Mouse (Mus musculus): ENCODE measurements around the gene Gramd1c.

The Gramd1c gene

DNA sequence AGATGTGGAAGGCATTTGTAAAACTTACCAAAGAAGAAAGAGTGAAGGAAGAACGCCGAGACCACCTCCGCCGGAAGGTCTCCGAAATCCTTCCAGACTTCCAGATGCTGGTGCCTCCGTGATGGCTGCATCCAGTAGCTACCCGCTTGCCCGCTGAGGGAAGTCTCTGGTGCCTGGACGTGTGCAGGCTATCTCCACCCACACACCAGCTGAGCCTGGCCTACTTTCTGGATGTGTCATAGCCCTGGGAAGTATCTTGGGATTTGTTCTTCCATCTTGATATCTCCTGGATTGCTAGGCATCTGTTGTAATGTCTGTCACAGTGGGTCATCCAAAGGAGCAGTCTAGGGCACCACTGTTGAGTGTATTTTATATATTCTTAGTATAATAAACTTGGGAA, 99.9 kb downstream of the Gramd1c start:
- DNase-seq (ENCODE audit: low spot score): no peak

GRCm38 (mm10) chr16:43958038-43958437, 105.1 kb downstream of the Gramd1c start:
- DNase-seq (ENCODE audit: low spot score): no peak

DNA sequence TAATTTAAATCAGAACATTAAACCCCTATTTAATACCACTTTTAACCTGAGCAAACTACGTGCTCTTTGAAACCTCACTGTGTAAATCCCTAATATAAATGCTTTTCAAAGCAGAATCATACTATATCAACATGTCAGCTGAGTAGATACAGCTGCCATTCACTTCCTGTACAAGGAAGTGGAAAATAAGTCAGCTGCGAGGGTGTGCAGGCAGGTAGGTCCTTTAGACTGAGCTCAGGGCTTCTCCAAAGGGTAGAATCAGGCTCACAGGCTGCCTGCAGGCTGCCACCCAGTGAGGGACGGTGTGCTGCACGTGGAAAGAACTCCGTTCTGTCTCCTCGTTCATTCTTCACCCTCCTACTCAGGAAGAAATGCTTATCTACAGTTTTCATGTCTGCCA, 108.2 kb downstream of the Gramd1c start:
- DNase-seq (ENCODE audit: low spot score): no peak

DNA sequence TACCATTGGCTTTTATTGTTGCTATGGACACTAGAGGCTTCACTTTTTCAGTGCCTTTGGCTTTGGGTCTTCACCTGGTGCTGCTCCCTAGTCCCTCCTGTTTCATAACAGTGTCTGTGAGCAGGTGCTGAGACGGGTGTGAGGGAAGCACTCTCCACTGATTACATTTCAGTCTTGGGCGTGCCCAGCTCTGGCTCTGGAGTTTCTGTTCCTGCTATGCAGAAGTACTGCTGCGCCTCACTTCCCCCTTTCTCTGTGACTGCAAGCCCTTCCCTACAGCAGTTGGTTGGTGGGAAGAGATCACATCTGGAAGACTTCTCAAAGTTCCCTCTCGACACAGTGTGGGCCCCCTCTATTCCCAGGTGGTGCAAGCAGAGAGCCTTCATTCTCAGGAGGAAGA, 111.6 kb downstream of the Gramd1c start:
- DNase-seq (ENCODE audit: low spot score): no peak

- DNase-seq (ENCODE audit: low spot score): no peak
Observed at GRCm38 (mm10) chr16:43945869-43946268, 117.3 kb downstream of the Gramd1c start.

DNA sequence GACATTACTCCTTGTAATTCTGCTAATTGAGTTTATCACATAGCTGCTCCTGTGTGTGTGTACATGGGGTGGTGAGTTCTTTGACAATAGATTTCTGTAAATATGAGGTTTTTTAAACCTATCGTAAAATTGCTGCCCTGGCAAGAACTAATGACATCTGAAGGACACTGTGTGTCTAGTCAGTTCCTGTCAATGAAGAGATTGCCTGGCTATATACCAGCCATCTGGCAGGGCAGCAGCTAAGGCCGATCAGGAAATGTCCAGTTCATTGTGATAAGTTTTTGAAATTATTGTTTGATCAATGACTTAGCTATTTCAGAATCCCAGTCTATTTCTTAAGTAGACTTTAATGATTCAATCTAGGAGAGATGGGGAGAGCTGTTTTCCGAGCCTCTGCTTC, 117.8 kb downstream of the Gramd1c start:
- DNase-seq (ENCODE audit: low spot score): no peak

GRCm38 (mm10) chr16:43940846-43941245, 122.3 kb downstream of the Gramd1c start:
- DNase-seq (ENCODE audit: low spot score): no peak

DNA sequence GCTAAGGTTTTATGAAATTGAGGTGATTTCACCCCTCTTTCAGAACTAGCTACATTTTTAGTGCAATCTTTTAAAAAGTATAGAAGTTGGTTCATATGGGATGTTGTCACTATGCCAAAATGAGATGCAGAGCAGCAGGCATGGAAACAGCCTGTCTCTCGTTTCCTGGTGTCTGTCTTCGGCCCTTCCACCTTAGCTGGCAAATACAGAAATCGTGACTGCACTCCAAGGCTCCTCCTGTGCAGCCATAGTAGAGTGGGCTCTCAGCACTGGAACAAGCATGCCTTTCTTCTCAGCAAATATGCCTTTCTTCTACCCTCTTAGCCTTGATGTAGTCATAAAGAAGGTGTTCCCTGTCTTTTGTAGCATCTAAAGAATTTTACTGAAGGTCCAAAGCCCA, 127.3 kb downstream of the Gramd1c start:
- DNase-seq (ENCODE audit: low spot score): no peak

DNA sequence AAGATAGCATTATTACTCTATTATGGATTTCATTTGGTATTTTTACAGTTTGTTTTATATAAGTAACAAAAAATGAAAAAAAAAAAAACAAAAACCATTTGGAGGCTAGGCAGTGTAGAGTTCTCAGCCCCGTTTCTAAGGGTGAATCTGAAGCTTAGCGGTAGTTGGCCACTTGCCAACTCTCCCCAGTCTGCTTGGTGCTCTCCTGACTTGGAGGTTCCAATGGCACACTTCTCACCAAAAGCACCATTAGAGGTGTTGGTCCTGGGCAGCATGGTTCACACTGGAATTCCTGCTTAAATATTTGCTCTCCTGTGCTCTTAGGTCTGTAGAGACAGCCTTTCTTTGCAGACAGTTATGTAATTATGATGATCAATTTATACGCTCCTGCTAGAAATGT, 127.8 kb downstream of the Gramd1c start:
- no peak for DNase-seq (ENCODE audit: low spot score)

GRCm38 (mm10) chr16:43934856-43935255, 128.3 kb downstream of the Gramd1c start:
- no peak for DNase-seq (ENCODE audit: low spot score)

- no peak for DNase-seq (ENCODE audit: low spot score)
Observed at GRCm38 (mm10) chr16:43933041-43933440, 130.1 kb downstream of the Gramd1c start.

DNA sequence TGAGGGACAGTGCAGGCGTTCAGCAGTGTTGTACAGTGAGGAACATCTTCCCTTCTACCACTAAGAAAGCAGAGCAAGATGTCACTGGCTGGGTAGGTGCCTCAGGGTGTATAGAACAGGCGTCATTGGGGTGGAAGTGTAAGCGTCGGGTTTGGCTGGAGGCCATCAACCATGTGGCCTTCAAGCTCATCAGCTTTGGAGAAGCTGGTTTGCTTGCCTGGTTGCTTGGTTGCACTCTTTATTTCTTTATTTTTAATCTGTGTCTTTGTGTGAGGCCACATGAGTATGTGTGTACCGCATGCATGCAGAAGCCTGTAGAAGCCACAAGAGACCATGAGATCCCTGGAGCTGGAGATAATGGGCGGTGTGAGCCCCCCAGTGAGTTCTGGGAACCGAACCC, 130.8 kb downstream of the Gramd1c start:
- DNase-seq (ENCODE audit: low spot score): no peak

GRCm38 (mm10) chr16:43931502-43931901, 131.6 kb downstream of the Gramd1c start:
- DNase-seq (ENCODE audit: low spot score): no peak

DNA sequence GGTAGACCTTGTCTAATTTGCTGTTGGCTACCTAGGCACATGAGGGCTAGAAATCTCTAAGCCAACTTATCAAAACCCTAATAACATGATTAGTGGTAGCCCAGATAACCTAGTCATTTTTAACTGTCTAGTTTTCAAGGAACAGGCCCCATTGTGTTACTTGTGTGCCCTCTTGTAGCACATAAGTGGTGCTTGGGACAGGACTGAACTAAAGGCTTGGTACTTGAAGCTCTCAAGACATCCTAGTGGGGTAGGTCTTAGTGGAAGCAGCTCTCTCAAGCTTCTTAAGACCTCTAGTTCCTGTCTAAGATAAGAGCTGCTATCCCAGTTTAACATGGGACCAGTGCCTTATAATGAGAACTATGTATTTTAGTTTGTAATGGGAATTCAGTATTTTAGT, 132.6 kb downstream of the Gramd1c start:
- no peak for DNase-seq (ENCODE audit: low spot score)

Data from MN1 (cell line).